Mouse (Mus musculus): Measurements from ENCODE around the gene Nek1. TPM values are rescaled to one million over a fixed set of nuclear protein-coding genes. Genes with fewer than 3 reads are reported as not detected.

The Nek1 gene
- polyA plus RNA-seq, 1 experiment from 2014 or later, result 12.8 TPM

DNA sequence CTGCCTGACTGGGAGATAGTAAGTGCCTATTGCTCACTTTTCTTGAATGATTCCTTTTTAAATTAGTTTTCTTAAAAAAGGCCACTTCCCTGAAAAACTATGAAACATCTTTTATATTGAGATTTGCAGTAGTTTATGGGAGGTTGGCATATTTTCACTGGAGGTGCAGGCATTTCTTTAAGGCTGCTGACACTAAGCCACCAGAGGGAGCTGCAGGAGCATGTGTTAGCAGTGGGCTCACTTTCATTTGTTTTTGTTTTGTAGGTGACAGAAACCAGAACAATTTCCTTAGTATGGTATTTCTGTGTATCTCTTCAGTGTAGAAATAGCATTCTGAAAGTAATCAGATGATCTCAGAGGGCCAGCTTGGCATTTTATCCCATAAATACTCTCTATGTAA lies 49.0 kb downstream of the Nek1 start:
- Histone ChIP-seq H3K4me3 (no peak overlapping the region), H3K4me1 (no peaks in the 10 kb centered on the region), H3K27ac (no peak overlapping the region), H3K27me3 (ENCODE audit: insufficient read depth, poor library complexity, severe bottlenecking) (no peaks in the 10 kb centered on the region), H3K9me3 (no peaks in the 10 kb centered on the region), H3K36me3 (peaks cover 6% of the 10 kb centered on the region; the same call in 1 of the 2 replicates)
- no peak for DNase-seq (ENCODE audit: low spot score)

- Histone ChIP-seq H3K27me3 (ENCODE audit: insufficient read depth, poor library complexity, severe bottlenecking) (no peaks in the 10 kb centered on the region), H3K36me3 (no peaks in the 10 kb centered on the region), H3K4me3 (no peak overlapping the region), H3K4me1 (no peaks in the 10 kb centered on the region), H3K9me3 (no peaks in the 10 kb centered on the region), H3K27ac (no peak overlapping the region)
- 76% methylated on average over 4 of the region's 4 CpGs for WGBS
- peak; percentile 75 for DNase-seq (ENCODE audit: low spot score)
Measured at GRCm38 (mm10) chr8:61043874-61044273, 50.9 kb downstream of the Nek1 start.

- H3K4me1 ChIP-seq, result no peaks in the 10 kb centered on the region
- H3K36me3 ChIP-seq, result peaks cover 8% of the 10 kb centered on the region
- DNase-seq (ENCODE audit: low spot score), result no peak
- H3K27me3 ChIP-seq (ENCODE audit: insufficient read depth, poor library complexity, severe bottlenecking), result no peaks in the 10 kb centered on the region
- whole genome bisulfite sequencing, result 92% methylated on average over 1 of the region's 1 CpGs
- H3K4me3 ChIP-seq, result no peak overlapping the region
- H3K27ac ChIP-seq, result no peak overlapping the region
- H3K9me3 ChIP-seq, result no peaks in the 10 kb centered on the region
Measured at GRCm38 (mm10) chr8:61046816-61047215, 53.8 kb downstream of the Nek1 start.

DNA sequence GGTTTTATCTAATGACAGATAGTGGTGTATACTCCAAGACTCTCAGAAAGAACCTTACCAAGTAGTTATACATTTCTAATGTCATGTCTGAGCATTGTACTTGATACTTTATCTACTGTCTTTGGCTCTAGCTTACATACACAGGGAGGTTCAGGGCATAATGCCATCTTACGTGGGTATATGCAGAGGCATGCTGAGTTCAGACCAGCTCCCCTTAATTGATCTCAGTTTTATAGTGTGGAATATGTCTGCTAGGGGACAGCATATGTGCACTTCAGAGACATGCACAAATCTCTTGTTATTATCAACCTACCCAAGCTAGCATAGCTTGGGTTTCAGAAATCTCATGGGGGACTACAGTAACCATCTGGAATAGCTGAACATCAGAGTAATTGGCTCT lies 60.0 kb downstream of the Nek1 start:
- Histone ChIP-seq H3K4me3 (no peak overlapping the region), H3K9me3 (no peaks in the 10 kb centered on the region), H3K36me3 (peaks cover 11% of the 10 kb centered on the region), H3K27ac (no peak overlapping the region), H3K4me1 (no peaks in the 10 kb centered on the region), H3K27me3 (ENCODE audit: insufficient read depth, poor library complexity, severe bottlenecking) (no peaks in the 10 kb centered on the region)
- 95% methylated on average over 1 of the region's 1 CpGs for whole genome bisulfite sequencing
- no peak for DNase-seq (ENCODE audit: low spot score)

DNA sequence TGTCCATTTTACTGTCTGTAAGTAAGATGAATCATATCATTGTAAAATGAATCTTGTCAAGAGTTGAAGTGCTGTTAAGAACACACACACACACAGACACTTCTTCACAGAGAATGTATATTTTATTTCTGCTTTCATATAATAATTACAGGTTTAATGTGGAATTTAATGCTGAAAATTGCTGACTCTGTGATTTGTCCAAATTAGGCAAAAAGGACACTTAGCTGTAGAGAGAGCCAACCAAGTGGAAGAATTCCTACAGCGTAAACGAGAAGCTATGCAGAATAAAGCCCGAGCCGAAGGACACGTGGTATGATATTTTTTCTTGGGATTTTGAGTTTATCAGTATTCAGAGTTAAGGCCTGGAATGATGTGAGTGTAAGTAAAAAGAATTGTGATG lies 61.3 kb downstream of the Nek1 start:
- Histone ChIP-seq H3K27me3 (ENCODE audit: insufficient read depth, poor library complexity, severe bottlenecking) (no peaks in the 10 kb centered on the region), H3K4me3 (no peak overlapping the region), H3K9me3 (no peaks in the 10 kb centered on the region), H3K27ac (no peak overlapping the region), H3K4me1 (no peaks in the 10 kb centered on the region), H3K36me3 (peaks cover 11% of the 10 kb centered on the region)
- WGBS, result 92% methylated on average over 5 of the region's 5 CpGs
- DNase-seq (ENCODE audit: low spot score), result no peak

DNA sequence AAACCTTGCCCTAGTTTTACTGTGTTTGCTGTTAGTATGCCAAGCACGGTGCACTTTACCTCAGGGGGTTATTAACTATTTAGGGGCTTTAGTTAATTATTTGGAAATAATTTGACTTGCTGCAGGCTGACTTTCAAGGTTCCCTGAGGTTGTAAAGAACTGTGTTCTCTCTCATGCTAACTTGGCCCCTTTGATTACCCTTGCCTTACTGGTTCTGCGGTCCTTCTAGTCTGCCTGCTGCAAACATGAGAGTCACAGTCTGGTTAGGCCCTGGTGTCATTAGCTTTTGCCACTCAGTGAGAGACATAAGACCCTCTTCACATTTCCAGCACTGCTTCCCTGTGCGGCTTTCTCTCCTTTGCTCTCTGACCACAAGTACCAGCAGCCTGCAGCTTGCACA lies 64.0 kb downstream of the Nek1 start:
- Histone ChIP-seq H3K27ac (no peak overlapping the region), H3K9me3 (no peaks in the 10 kb centered on the region), H3K4me3 (no peak overlapping the region), H3K36me3 (peaks cover under 1% of the 10 kb centered on the region; the same call in 1 of the 2 replicates), H3K27me3 (ENCODE audit: insufficient read depth, poor library complexity, severe bottlenecking) (no peaks in the 10 kb centered on the region), H3K4me1 (no peaks in the 10 kb centered on the region)
- no peak for DNase-seq (ENCODE audit: low spot score)
- WGBS, result 78% methylated on average over 3 of the region's 3 CpGs

- H3K9me3 ChIP-seq, result no peaks in the 10 kb centered on the region
- no peaks in the 10 kb centered on the region for H3K36me3 ChIP-seq
- no peaks in the 10 kb centered on the region for H3K27me3 ChIP-seq (ENCODE audit: insufficient read depth, poor library complexity, severe bottlenecking)
- no peak overlapping the region for H3K4me3 ChIP-seq
- H3K4me1 ChIP-seq, result no peaks in the 10 kb centered on the region
- no peak for DNase-seq (ENCODE audit: low spot score)
- no peak overlapping the region for H3K27ac ChIP-seq
Measured at GRCm38 (mm10) chr8:61059143-61059542, 66.1 kb downstream of the Nek1 start.

DNA sequence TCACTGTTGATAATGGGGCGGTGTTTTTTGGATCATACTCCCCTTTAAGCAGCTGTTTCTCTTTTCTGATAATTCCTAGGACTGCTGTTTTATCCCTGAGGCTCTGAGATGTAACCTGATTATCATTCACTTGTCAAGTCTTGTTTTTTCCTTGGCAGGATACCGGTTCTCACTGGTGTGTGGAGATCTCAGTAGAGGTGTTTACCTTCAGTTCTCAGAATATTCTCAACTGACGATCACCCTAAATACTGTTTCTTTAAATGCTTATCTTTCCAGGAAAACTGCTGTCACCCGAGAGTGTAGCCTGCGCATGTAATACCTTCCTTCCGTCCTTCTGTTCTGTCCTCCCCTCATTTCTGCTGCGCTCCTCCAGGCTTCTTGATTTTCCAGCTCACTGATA lies 67.4 kb downstream of the Nek1 start:
- no peak overlapping the region for H3K27ac ChIP-seq
- 45% methylated on average over 7 of the region's 7 CpGs for WGBS
- no peak for DNase-seq (ENCODE audit: low spot score)
- no peaks in the 10 kb centered on the region for H3K4me1 ChIP-seq
- no peak overlapping the region for H3K4me3 ChIP-seq
- no peaks in the 10 kb centered on the region for H3K9me3 ChIP-seq
- no peaks in the 10 kb centered on the region for H3K36me3 ChIP-seq
- H3K27me3 ChIP-seq (ENCODE audit: insufficient read depth, poor library complexity, severe bottlenecking), result no peaks in the 10 kb centered on the region

GRCm38 (mm10) chr8:61075059-61075458 lies 82.1 kb downstream of the Nek1 start:
- Histone ChIP-seq H3K36me3 (peaks cover 7% of the 10 kb centered on the region; the same call in 1 of the 2 replicates), H3K27me3 (ENCODE audit: insufficient read depth, poor library complexity, severe bottlenecking) (no peaks in the 10 kb centered on the region), H3K9me3 (no peaks in the 10 kb centered on the region), H3K4me3 (no peak overlapping the region), H3K4me1 (no peaks in the 10 kb centered on the region), H3K27ac (no peak overlapping the region)
- DNase-seq (ENCODE audit: low spot score), result no peak

GRCm38 (mm10) chr8:61110496-61110895 lies 117.5 kb downstream of the Nek1 start:
- H3K36me3 ChIP-seq, result peaks cover 5% of the 10 kb centered on the region; the same call in 1 of the 2 replicates
- no peak for DNase-seq (ENCODE audit: low spot score)
- H3K9me3 ChIP-seq, result no peaks in the 10 kb centered on the region
- no peak overlapping the region for H3K27ac ChIP-seq
- H3K4me3 ChIP-seq, result no peak overlapping the region
- WGBS, result 87% methylated on average over 4 of the region's 4 CpGs
- H3K27me3 ChIP-seq (ENCODE audit: insufficient read depth, poor library complexity, severe bottlenecking), result no peaks in the 10 kb centered on the region
- no peaks in the 10 kb centered on the region for H3K4me1 ChIP-seq

- H3K36me3 ChIP-seq, result 0 out of 2 replicates have a peak, but pooled peaks cover under 1% of the 10 kb centered on the region
- H3K27ac ChIP-seq, result no peak overlapping the region
- H3K9me3 ChIP-seq, result no peaks in the 10 kb centered on the region
- 80% methylated on average over 4 of the region's 4 CpGs for WGBS
- no peak overlapping the region for H3K4me3 ChIP-seq
- no peak for DNase-seq (ENCODE audit: low spot score)
- H3K27me3 ChIP-seq (ENCODE audit: insufficient read depth, poor library complexity, severe bottlenecking), result no peaks in the 10 kb centered on the region
- no peaks in the 10 kb centered on the region for H3K4me1 ChIP-seq
Measured at GRCm38 (mm10) chr8:61111940-61112339, 118.9 kb downstream of the Nek1 start.

- Histone ChIP-seq H3K4me3 (no peak overlapping the region), H3K27ac (no peak overlapping the region), H3K9me3 (no peaks in the 10 kb centered on the region), H3K4me1 (no peaks in the 10 kb centered on the region; the same call in 1 of the 2 replicates), H3K27me3 (ENCODE audit: insufficient read depth, poor library complexity, severe bottlenecking) (no peaks in the 10 kb centered on the region), H3K36me3 (peaks cover 10% of the 10 kb centered on the region; the same call in 1 of the 2 replicates)
- no peak for DNase-seq (ENCODE audit: low spot score)
- WGBS, result 97% methylated on average over 1 of the region's 1 CpGs
Measured at GRCm38 (mm10) chr8:61121631-61122030, 128.6 kb downstream of the Nek1 start.

DNA sequence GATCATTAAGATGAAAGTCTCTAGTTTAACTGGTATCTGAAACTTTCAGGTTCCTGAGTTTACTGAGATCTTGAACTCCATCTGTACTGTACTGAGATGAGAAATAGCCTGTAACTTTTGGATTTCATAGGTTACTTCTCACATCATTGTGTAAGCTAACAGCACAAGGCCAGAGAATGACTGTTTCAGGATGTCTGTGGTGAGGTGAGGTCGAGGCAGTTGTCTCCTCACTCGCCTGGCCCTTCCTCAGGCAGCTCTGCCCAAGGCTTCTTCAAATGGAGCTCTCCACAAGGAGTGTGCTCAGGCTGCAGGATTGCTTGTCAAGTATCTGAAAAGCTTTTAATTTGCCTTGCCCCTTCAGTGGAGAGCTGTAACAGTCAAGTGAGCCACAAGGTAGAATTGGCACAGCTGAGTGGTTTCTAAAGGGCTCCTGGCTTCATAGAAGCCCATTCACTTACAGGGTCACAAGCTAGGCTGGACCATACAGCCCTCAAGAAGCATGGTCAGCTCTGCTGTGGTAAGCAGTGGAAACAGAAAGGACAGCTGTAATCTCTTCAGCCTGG lies 134.4 kb downstream of the Nek1 start:
- 72% methylated on average over 2 of the region's 2 CpGs for WGBS
- no peaks in the 10 kb centered on the region for H3K27me3 ChIP-seq (ENCODE audit: insufficient read depth, poor library complexity, severe bottlenecking)
- no peak overlapping the region for H3K4me3 ChIP-seq
- H3K4me1 ChIP-seq, result no peaks in the 10 kb centered on the region
- H3K9me3 ChIP-seq, result no peaks in the 10 kb centered on the region
- H3K27ac ChIP-seq, result no peak overlapping the region
- DNase-seq (ENCODE audit: low spot score), result no peak
- H3K36me3 ChIP-seq, result peaks cover 4% of the 10 kb centered on the region; the same call in 1 of the 2 replicates

GRCm38 (mm10) chr8:61132561-61133134 lies 139.7 kb downstream of the Nek1 start:
- Histone ChIP-seq H3K9me3 (no peaks in the 10 kb centered on the region), H3K4me3 (no peak overlapping the region), H3K27ac (no peak overlapping the region), H3K27me3 (ENCODE audit: insufficient read depth, poor library complexity, severe bottlenecking) (no peaks in the 10 kb centered on the region), H3K36me3 (no peaks in the 10 kb centered on the region), H3K4me1 (no peaks in the 10 kb centered on the region)
- WGBS, result 88% methylated on average over 4 of the region's 4 CpGs
- no peak for DNase-seq (ENCODE audit: low spot score)
